Comparison of ENCODE assay signal across 10 mouse cellular contexts in genomic region chr4:102420794-102421397, GRCm38 (mm10).
DNase-seq lines count a peak whose midpoint lies in the region; ATAC-seq and TF ChIP-seq lines count a peak whose summit lies in the region.
"Had no signal": no experiment of that assay in that cellular context is flagged by ENCODE, and none has a peak within 500 bp of the region (broad histone marks: within the 10 kb centered on the region; RNA-seq: fewer than 3 reads in every experiment).

No protein-coding gene starts in this region.

- H3K27me3 ChIP-seq in heart, postnatal 0 days (ENCODE audit: control insufficient read depth, insufficient read depth, low read length): no peaks in the 10 kb centered on the region
- H3K27me3 ChIP-seq in forebrain, embryonic 12.5 days: no peaks in the 10 kb centered on the region
- no peaks in the 10 kb centered on the region for H3K27me3 ChIP-seq in intestine, embryonic 16.5 days (replicated peaks; ENCODE audit: control insufficient read depth, insufficient read depth, low read length)

- 69% methylated on average over 11 of the region's 11 CpGs for WGBS in heart, postnatal 0 days
- 7% methylated on average over 11 of the region's 11 CpGs for WGBS in forebrain, embryonic 12.5 days
- WGBS in intestine, embryonic 16.5 days: 40% methylated on average over 11 of the region's 11 CpGs

- 0 out of 2 replicates have a peak, but pooled peaks cover 2% of the 10 kb centered on the region for H3K4me1 ChIP-seq in heart, postnatal 0 days (ENCODE audit: control insufficient read depth, insufficient read depth)
- H3K4me1 ChIP-seq in forebrain, embryonic 12.5 days: peaks cover 15% of the 10 kb centered on the region
- H3K4me1 ChIP-seq in intestine, embryonic 16.5 days (ENCODE audit: control insufficient read depth, insufficient read depth, low read length): no peaks in the 10 kb centered on the region

- no peak for DNase-seq in heart, postnatal 0 days (ENCODE audit: low spot score)
- DNase-seq in heart, adult 8-10 months (ENCODE audit: low spot score): no peak
- peak; percentile 39 for DNase-seq in retina, embryonic 14.5 days (ENCODE audit: low spot score)
- DNase-seq in adrenal gland, postnatal 14 days: no peak
- DNase-seq in right cerebral cortex, postnatal 36 days (ENCODE audit: low spot score in 2 of 2): no peak
- DNase-seq in kidney, postnatal 10 days: no peak
- DNase-seq: thymus, adult 18-20 months had no signal

- no peak for TF ChIP-seq CTCF in heart, postnatal 0 days (IDR thresholded peaks at IDR 0.05; ENCODE audit: low read depth)

- H3K4me2 ChIP-seq in heart, postnatal 0 days (ENCODE audit: low read depth, low read length): peak overlapping the region; percentile 27; the same call in 1 of the 2 replicates
- peak overlapping the region; percentile 43 for H3K4me2 ChIP-seq in forebrain, embryonic 12.5 days
- H3K4me2 ChIP-seq in intestine, embryonic 16.5 days (ENCODE audit: low read depth, low read length): peak overlapping the region; percentile 37

- 0 out of 2 replicates have a peak overlapping the region, but pooled peaks have one; percentile 7 for H3K27ac ChIP-seq in heart, postnatal 0 days (ENCODE audit: low read depth)
- no peak overlapping the region; the same call in 1 of the 2 replicates for H3K27ac ChIP-seq in forebrain, embryonic 12.5 days
- H3K27ac ChIP-seq in intestine, embryonic 16.5 days (ENCODE audit: low read length): no peak overlapping the region

- ATAC-seq in heart, postnatal 0 days (ENCODE audit: insufficient read depth, low read depth): no peak
- ATAC-seq in forebrain, embryonic 12.5 days (ENCODE audit: low FRiP score): no peak; the same call in 1 of the 2 replicates
- ATAC-seq in intestine, embryonic 16.5 days: no peak
- ATAC-seq: lung, postnatal 0 days had no signal

- TF ChIP-seq EP300 in heart, postnatal 0 days (IDR thresholded peaks at IDR 0.05; ENCODE audit: low read depth): no peak

- no peaks in the 10 kb centered on the region for H3K36me3 ChIP-seq in heart, postnatal 0 days (replicated peaks; ENCODE audit: control insufficient read depth, insufficient read depth, low read length)
- no peaks in the 10 kb centered on the region for H3K36me3 ChIP-seq in forebrain, embryonic 12.5 days (replicated peaks)
- no peaks in the 10 kb centered on the region for H3K36me3 ChIP-seq in intestine, embryonic 16.5 days (ENCODE audit: control insufficient read depth, insufficient read depth, low read length)

- no peak overlapping the region for H3K9ac ChIP-seq in heart, postnatal 0 days (replicated peaks; ENCODE audit: low read depth, low read length)
- H3K9ac ChIP-seq in forebrain, embryonic 12.5 days: no peak overlapping the region
- no peak overlapping the region for H3K9ac ChIP-seq in intestine, embryonic 16.5 days (ENCODE audit: low read depth, low read length)

- H3K4me3 ChIP-seq in heart, postnatal 0 days (ENCODE audit: low read depth, low read length): no peak overlapping the region
- H3K4me3 ChIP-seq in forebrain, embryonic 12.5 days (replicated peaks): peak overlapping the region; percentile 25
- peak overlapping the region; percentile 18 for H3K4me3 ChIP-seq in intestine, embryonic 16.5 days (ENCODE audit: low read length)

- H3K9me3 ChIP-seq in heart, postnatal 0 days (replicated peaks; ENCODE audit: control insufficient read depth, low read length): no peaks in the 10 kb centered on the region
- H3K9me3 ChIP-seq in forebrain, embryonic 12.5 days: no peaks in the 10 kb centered on the region
- no peaks in the 10 kb centered on the region for H3K9me3 ChIP-seq in intestine, embryonic 16.5 days (ENCODE audit: control insufficient read depth, low read length)
